Mouse (Mus musculus) kidney, postnatal 10 days (tissue): ENCODE measurements around the gene Rit1.
"Not testable (repeated sequence)": the region's sequence is repeated elsewhere in the genome, so short reads cannot be mapped to it uniquely, and the experiment has no call there.

ENCODE experiments used
- DNase-seq: peaks from one replicate; pipeline ENCODE4 v3.0.0; 2021; ENCODE audit warnings: mixed read lengths

The Rit1 gene

GRCm38 (mm10) chr3:88740147-88740546, 23.5 kb downstream of the Rit1 start:
- DNase-seq, result no peak

DNA sequence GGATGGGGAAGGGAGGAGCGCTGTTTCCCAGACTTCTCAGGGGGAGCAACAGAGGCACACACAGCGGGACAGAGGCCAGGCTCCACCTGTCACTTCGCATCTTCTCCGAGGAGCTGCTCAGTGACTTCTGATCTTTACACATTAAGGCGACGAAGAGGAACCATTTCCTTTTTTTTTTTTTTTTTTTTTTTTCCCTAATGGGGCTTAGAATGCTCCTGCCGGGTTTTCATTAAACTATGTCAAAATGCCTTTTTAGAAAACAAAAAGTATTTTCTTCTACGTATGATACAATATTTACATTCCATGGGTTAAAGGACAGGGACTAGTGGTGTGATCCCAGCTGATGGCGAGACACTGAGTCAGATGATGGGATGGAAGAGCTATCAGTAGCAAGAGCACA, 28.9 kb downstream of the Rit1 start:
- no peak for DNase-seq

DNA sequence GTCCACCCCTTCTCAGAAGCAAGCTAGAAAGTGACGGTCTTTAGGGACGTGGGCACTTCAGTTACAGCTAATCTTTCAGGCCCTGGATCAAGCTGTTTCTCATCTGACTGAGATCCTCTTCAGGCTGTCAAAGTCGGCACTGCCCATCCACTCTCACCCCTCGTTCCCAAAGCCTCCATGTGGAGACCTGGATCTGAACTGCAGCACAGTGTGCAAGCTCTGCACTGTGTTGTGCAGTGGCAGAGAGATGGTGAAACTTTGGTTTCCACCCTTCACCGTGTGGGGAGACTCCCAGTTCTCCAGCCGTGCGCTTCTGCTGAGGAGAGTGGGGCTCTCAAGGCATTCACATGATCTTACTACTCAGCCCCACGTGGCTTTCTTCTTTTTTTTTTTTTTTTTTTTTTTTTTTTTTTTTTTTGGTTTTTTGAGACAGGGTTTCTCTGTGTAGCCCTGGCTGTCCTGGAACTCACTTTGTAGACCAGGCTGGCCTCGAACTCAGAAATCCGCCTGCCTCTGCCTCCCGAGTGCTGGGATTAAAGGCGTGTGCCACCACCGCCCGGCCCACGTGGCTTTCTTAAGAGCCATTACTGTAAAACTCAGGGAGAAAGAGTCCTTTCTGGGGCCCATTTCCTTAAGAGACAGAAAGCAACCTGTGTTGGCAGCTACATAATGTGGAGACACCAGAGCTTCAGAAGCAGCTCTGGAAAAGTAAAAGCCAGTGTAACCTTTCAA, 29.7 kb downstream of the Rit1 start:
- no peak for DNase-seq

- DNase-seq, result no peak
These were observed 30.2 kb downstream of the Rit1 start for GRCm38 (mm10) chr3:88746871-88747231.

DNA sequence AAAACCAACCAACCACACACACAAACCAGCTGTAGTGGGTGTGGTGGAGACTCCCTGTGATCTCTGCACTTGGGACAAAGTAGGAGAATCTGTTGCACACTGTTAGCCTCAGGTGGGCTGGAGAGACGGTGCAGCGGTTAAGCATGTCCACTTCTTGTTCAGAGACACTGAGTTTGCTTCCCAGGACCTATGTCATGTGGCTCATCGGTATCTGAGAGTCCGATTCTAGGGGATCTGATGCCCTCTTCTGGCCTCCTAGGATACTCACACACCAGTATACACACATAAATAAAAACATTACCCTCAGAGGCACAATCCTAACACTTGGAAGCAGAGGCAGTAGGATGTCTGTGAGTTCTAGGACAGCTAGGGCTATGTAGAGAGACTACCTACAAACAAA, 37.6 kb downstream of the Rit1 start:
- DNase-seq, result no peak

DNA sequence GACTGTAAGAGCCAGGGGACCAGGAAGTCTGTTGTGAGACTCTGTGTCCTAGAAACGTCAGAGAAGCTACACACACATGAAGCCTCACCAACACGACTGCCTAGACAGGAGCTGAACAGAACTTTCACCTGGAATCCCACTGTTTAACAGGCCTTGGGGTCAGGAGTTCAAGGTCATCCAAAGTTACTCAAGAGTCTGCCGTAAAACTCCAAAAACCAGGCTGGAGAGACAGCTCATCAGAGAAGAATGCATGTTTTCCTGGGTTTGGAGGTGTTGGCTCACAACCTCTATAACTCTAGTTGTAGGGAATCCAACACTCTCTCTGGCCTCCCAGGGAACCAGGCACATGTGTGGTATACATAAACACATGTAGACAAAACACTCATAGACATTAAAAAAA, 38.9 kb downstream of the Rit1 start:
- no peak for DNase-seq

DNA sequence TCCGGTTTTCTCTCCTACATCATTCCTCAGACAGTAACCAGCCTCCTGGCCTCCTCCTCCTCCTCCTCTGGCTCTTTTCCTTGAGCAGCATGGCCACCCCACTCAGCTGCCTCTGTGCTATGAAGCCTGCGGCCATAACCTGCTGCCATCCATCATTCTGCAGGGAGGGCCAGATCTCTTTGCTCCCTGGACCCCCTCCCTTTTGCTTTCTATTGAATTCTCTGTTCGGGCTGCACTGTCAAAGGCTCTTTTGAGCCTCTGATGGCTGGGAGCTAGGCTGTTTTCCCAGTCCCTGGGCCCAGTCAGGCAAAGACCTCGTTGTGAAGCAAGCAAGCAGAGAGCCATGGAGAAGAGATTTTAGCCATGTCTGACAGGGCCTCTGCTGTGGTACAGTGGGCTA, 39.6 kb downstream of the Rit1 start:
- DNase-seq, result no peak

DNA sequence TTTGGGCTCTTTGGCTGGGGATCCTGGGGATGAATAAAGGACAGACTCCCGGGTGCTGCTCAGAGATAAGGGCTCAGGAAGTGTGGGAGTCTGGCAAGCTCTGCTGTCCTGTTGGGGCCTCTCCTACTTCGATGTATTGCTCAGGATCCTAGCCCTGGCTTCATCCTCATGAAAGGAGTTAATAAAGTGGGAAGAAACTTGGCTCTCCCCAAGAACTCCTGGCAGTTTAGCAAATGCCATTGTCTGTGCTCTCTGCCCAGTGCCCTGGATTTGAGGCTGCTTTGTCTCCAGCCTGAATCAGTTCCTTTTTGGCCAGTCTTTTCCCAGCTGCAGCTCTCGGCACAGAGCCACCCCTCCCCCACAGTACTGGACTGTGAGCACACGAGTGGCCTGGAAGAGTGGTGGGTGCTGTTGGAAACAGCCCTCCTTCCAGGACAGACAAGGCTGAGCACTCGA, 41.4 kb downstream of the Rit1 start:
- peak; percentile 87 for DNase-seq

- DNase-seq, result no peak
These were observed 45.0 kb downstream of the Rit1 start for GRCm38 (mm10) chr3:88761619-88762018.

- DNase-seq, result no peak
These were observed 45.8 kb downstream of the Rit1 start for GRCm38 (mm10) chr3:88762401-88762831.

DNA sequence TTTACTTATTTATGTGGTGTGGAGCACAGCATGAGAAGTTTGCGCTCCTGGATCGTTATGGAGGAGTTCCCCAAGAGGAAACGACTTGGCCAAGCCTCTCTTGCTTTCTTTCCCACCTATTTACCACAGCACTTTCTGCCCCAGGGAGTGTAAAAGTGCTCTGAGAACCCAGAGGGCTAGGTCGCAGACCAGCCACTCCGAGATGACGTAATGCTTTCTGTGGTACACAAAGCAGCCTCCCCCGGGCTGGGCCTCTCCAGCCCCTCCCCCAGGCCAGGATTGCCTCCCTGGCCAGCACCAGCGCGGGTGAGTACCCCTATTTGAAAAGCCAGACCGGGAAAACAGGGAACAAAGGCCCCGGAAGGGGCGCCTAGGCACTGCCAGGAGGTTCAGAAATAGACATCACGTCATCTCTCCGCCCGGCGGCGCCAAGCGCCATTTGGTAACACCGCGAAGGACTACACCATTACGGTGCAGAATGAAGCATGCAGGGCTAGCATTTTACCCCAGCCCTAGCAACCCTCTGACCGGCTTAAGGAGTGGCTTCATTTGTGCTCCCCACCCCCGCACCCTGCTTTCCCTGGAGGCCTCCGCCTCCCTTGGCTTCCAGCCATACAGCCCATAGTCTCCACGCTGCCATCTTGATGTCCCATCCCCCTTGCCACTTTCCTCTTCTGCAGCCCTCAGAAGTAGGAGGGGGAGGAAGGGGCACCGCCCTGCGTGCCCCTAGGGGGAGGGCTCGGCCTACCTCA, 54.7 kb downstream of the Rit1 start:
- peak; percentile 43 for DNase-seq

DNA sequence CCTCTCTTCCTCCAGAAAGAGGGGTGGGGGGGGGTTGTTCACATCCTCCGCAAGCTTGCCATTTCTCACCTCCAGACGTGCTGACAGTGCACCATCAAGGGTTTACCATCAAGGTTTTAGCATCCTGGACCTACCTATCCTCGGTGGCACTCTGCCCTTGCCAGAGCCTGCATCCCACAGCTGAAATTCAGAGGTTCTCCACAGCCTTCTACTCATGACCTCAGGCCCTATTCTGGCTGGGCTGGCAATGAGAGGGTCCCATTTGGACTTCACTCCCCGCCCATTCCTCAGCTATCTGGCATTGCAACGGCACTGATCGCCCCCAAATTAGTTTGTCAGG, 55.3 kb downstream of the Rit1 start:
- DNase-seq, result not testable (repeated sequence)

DNA sequence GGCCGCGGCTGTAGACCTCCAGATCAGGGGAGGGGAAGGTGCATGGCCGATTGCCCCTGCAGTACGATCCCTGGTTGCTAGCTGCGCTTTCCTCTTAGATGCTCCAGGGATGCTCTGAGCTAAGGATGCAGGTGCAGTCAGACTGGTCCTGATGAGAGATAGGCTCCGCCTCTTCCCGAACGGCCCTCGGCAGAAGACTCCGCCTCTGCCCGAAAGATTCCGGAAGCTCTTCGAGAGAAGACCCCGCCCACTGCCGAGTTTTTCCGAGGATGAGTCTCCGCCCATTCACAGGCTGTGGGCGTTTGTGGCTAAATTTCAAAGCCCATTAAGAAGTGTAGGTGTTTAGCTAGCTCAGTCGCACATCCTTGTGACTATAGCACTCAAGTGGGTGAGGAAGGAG, 55.8 kb downstream of the Rit1 start:
- peak; percentile 90 for DNase-seq

DNA sequence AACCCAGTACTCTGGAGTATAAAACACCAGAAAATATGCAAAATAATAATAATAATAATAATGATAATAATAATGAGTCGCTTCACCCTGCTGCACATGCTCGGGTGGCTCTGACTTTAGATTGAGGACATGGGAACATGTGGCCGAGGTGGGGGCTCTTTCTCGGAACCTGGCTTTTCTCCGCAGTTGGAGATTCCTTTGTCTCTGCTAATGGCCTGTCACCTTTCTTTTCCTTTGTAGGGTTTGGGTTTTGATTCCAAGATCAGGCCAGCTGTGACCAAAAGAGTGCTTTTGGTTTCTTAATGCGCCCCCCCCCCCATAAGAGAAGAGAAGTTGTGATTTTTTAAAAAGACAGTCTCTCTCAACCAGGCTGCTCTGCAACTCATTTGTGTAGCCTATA, 56.5 kb downstream of the Rit1 start:
- DNase-seq, result not testable (repeated sequence)

- DNase-seq, result not testable (repeated sequence)
These were observed 58.6 kb downstream of the Rit1 start, which contains the start of gene Syt11 for GRCm38 (mm10) chr3:88774939-88775841. Syt11 (minus strand) TSS chr3:88775164.
